Mouse (Mus musculus): ENCODE results near the gene Tet2.

- TF ChIP-seq EP300 (IDR thresholded peaks at IDR 0.05; ENCODE audit: insufficient read depth, low read depth, low read length) (no peak), CTCF (IDR thresholded peaks at IDR 0.05; ENCODE audit: low read depth, low read length) (no peak)
Measured at GRCm38 (mm10) chr3:133532806-133533205, 12.1 kb downstream of the Tet2 start.
